Mouse (Mus musculus) myocyte (in vitro differentiated cells): ENCODE data around the gene Vps11.

Experiments
- MAX ChIP-seq: IDR thresholded peaks from one replicate; pipeline ENCODE4 v1.6.1; 2011; ENCODE audit warnings: low read depth, mild to moderate bottlenecking, control low read depth
- MYOD1 ChIP-seq, 3 experiments: IDR thresholded peaks; one replicate each; pipeline ENCODE4 v1.6.1; 2011; ENCODE audit warnings: control low read depth in 2 of 3, low read depth in 2 of 3, mild to moderate bottlenecking in 2 of 3, moderate library complexity in 1 of 3; ENCODE audit not compliant: insufficient read length in 2 of 3, control insufficient read depth in 1 of 3
- MYOG ChIP-seq, 3 experiments: IDR thresholded peaks; one replicate each; pipeline ENCODE4 v1.6.1; 2011; ENCODE audit warnings: control low read depth in 2 of 3, low read depth in 2 of 3, mild to moderate bottlenecking in 2 of 3; ENCODE audit not compliant: insufficient read length in 2 of 3, control insufficient read depth in 1 of 3, insufficient read depth in 1 of 3
- POLR2A ChIP-seq: IDR thresholded peaks from one replicate; pipeline ENCODE4 v1.6.1; 2011; ENCODE audit warnings: low read depth, mild to moderate bottlenecking, control low read depth, moderate library complexity; ENCODE audit not compliant: insufficient read length
- POLR2AphosphoS2 ChIP-seq: IDR thresholded peaks from one replicate; pipeline ENCODE4 v1.6.1; 2011; ENCODE audit warnings: low read depth, control low read depth; ENCODE audit not compliant: insufficient read length

GRCm38 (mm10) chr9:44309756-44310155, 51.7 kb downstream of the Vps11 start:
- TF ChIP-seq MYOD1 (IDR thresholded peaks at IDR 0.05; ENCODE audit: control insufficient read depth in 1 of 3, insufficient read length in 2 of 3, low read depth in 2 of 3), result no peak
- TF ChIP-seq POLR2A, result no peak
- no peak for TF ChIP-seq MAX
- no peak for TF ChIP-seq POLR2AphosphoS2
- no peak for TF ChIP-seq MYOG (IDR thresholded peaks at IDR 0.05; ENCODE audit: control insufficient read depth in 1 of 3, insufficient read depth in 1 of 3, insufficient read length in 2 of 3, low read depth in 2 of 3)
